Mouse (Mus musculus): ENCODE measurements around the gene Xrcc4. TPM values are rescaled to one million over a fixed set of nuclear protein-coding genes. Genes with fewer than 3 reads are reported as not detected.

Xrcc4 gene
- polyA plus RNA-seq, 1 experiment = 25.0 TPM

GRCm38 (mm10) chr13:90009786-90010185 is 79.6 kb downstream of the Xrcc4 start:
- H3K27me3 ChIP-seq (ENCODE audit: control insufficient read depth, insufficient read depth, low read length, poor library complexity, severe bottlenecking) = no peaks in the 10 kb centered on the region
- no peak overlapping the region for H3K27ac ChIP-seq (ENCODE audit: insufficient read depth, low read length)
- no peak overlapping the region for H3K4me3 ChIP-seq (ENCODE audit: low read depth, low read length)
- no peak for TF ChIP-seq CTCF (IDR thresholded peaks at IDR 0.05; ENCODE audit: low read depth, low read length)
- no peak for TF ChIP-seq EP300 (IDR thresholded peaks at IDR 0.05; ENCODE audit: insufficient read depth, low read depth, low read length)
- no peak for TF ChIP-seq POLR2A (IDR thresholded peaks at IDR 0.05; ENCODE audit: insufficient read depth, low read length)
- no peaks in the 10 kb centered on the region for H3K4me1 ChIP-seq (ENCODE audit: control insufficient read depth, insufficient read depth, low read length)
- no peaks in the 10 kb centered on the region for H3K36me3 ChIP-seq (ENCODE audit: control insufficient read depth, insufficient read depth, low read length, poor library complexity, severe bottlenecking)
- H3K9ac ChIP-seq (ENCODE audit: low read depth, poor library complexity, severe bottlenecking) = no peak overlapping the region
- no peaks in the 10 kb centered on the region for H3K9me3 ChIP-seq (replicated peaks; ENCODE audit: control insufficient read depth, insufficient read depth, low read length, poor library complexity, severe bottlenecking)

GRCm38 (mm10) chr13:90005561-90005960 is 83.8 kb downstream of the Xrcc4 start:
- H3K36me3 ChIP-seq (ENCODE audit: control insufficient read depth, insufficient read depth, low read length, poor library complexity, severe bottlenecking) = no peaks in the 10 kb centered on the region
- no peaks in the 10 kb centered on the region for H3K27me3 ChIP-seq (ENCODE audit: control insufficient read depth, insufficient read depth, low read length, poor library complexity, severe bottlenecking)
- H3K27ac ChIP-seq (ENCODE audit: insufficient read depth, low read length) = no peak overlapping the region
- H3K4me1 ChIP-seq (ENCODE audit: control insufficient read depth, insufficient read depth, low read length) = no peaks in the 10 kb centered on the region
- no peak for TF ChIP-seq POLR2A (IDR thresholded peaks at IDR 0.05; ENCODE audit: insufficient read depth, low read length)
- no peak for TF ChIP-seq EP300 (IDR thresholded peaks at IDR 0.05; ENCODE audit: insufficient read depth, low read depth, low read length)
- no peak overlapping the region for H3K9ac ChIP-seq (ENCODE audit: low read depth, poor library complexity, severe bottlenecking)
- H3K9me3 ChIP-seq (replicated peaks; ENCODE audit: control insufficient read depth, insufficient read depth, low read length, poor library complexity, severe bottlenecking) = no peaks in the 10 kb centered on the region
- no peak overlapping the region for H3K4me3 ChIP-seq (ENCODE audit: low read depth, low read length)

GRCm38 (mm10) chr13:89997531-89997930 is 91.9 kb downstream of the Xrcc4 start:
- no peaks in the 10 kb centered on the region for H3K9me3 ChIP-seq (replicated peaks; ENCODE audit: control insufficient read depth, insufficient read depth, low read length, poor library complexity, severe bottlenecking)
- TF ChIP-seq POLR2A (IDR thresholded peaks at IDR 0.05; ENCODE audit: insufficient read depth, low read length) (no peak), EP300 (IDR thresholded peaks at IDR 0.05; ENCODE audit: insufficient read depth, low read depth, low read length) (no peak), CTCF (IDR thresholded peaks at IDR 0.05; ENCODE audit: low read depth, low read length) (no peak)
- H3K4me1 ChIP-seq (ENCODE audit: control insufficient read depth, insufficient read depth, low read length) = no peaks in the 10 kb centered on the region
- H3K27me3 ChIP-seq (ENCODE audit: control insufficient read depth, insufficient read depth, low read length, poor library complexity, severe bottlenecking) = no peaks in the 10 kb centered on the region
- H3K36me3 ChIP-seq (ENCODE audit: control insufficient read depth, insufficient read depth, low read length, poor library complexity, severe bottlenecking) = no peaks in the 10 kb centered on the region
- H3K9ac ChIP-seq (ENCODE audit: low read depth, poor library complexity, severe bottlenecking) = no peak overlapping the region
- H3K4me3 ChIP-seq (ENCODE audit: low read depth, low read length) = no peak overlapping the region
- no peak overlapping the region for H3K27ac ChIP-seq (ENCODE audit: insufficient read depth, low read length)

- H3K9ac ChIP-seq (ENCODE audit: low read depth, poor library complexity, severe bottlenecking) = no peak overlapping the region
- no peak overlapping the region for H3K27ac ChIP-seq (ENCODE audit: insufficient read depth, low read length)
- no peaks in the 10 kb centered on the region for H3K36me3 ChIP-seq (ENCODE audit: control insufficient read depth, insufficient read depth, low read length, poor library complexity, severe bottlenecking)
- TF ChIP-seq CTCF (IDR thresholded peaks at IDR 0.05; ENCODE audit: low read depth, low read length) (no peak), POLR2A (IDR thresholded peaks at IDR 0.05; ENCODE audit: insufficient read depth, low read length) (no peak), EP300 (IDR thresholded peaks at IDR 0.05; ENCODE audit: insufficient read depth, low read depth, low read length) (no peak)
- H3K27me3 ChIP-seq (ENCODE audit: control insufficient read depth, insufficient read depth, low read length, poor library complexity, severe bottlenecking) = no peaks in the 10 kb centered on the region
- no peaks in the 10 kb centered on the region for H3K4me1 ChIP-seq (ENCODE audit: control insufficient read depth, insufficient read depth, low read length)
- no peaks in the 10 kb centered on the region for H3K9me3 ChIP-seq (replicated peaks; ENCODE audit: control insufficient read depth, insufficient read depth, low read length, poor library complexity, severe bottlenecking)
- no peak overlapping the region for H3K4me3 ChIP-seq (ENCODE audit: low read depth, low read length)
Observed at GRCm38 (mm10) chr13:89986087-89986486, 103.3 kb downstream of the Xrcc4 start.

GRCm38 (mm10) chr13:89970940-89971339 is 118.5 kb downstream of the Xrcc4 start:
- TF ChIP-seq EP300 (IDR thresholded peaks at IDR 0.05; ENCODE audit: insufficient read depth, low read depth, low read length) (no peak), POLR2A (IDR thresholded peaks at IDR 0.05; ENCODE audit: insufficient read depth, low read length) (no peak), CTCF (IDR thresholded peaks at IDR 0.05; ENCODE audit: low read depth, low read length) (no peak)
- no peak overlapping the region for H3K4me3 ChIP-seq (ENCODE audit: low read depth, low read length)
- H3K9ac ChIP-seq (ENCODE audit: low read depth, poor library complexity, severe bottlenecking) = no peak overlapping the region
- no peaks in the 10 kb centered on the region for H3K27me3 ChIP-seq (ENCODE audit: control insufficient read depth, insufficient read depth, low read length, poor library complexity, severe bottlenecking)
- H3K9me3 ChIP-seq (replicated peaks; ENCODE audit: control insufficient read depth, insufficient read depth, low read length, poor library complexity, severe bottlenecking) = no peaks in the 10 kb centered on the region
- H3K4me1 ChIP-seq (ENCODE audit: control insufficient read depth, insufficient read depth, low read length) = no peaks in the 10 kb centered on the region
- no peaks in the 10 kb centered on the region for H3K36me3 ChIP-seq (ENCODE audit: control insufficient read depth, insufficient read depth, low read length, poor library complexity, severe bottlenecking)
- H3K27ac ChIP-seq (ENCODE audit: insufficient read depth, low read length) = no peak overlapping the region

- H3K4me1 ChIP-seq (ENCODE audit: control insufficient read depth, insufficient read depth, low read length) = no peaks in the 10 kb centered on the region
- H3K36me3 ChIP-seq (ENCODE audit: control insufficient read depth, insufficient read depth, low read length, poor library complexity, severe bottlenecking) = no peaks in the 10 kb centered on the region
- no peak overlapping the region for H3K9ac ChIP-seq (ENCODE audit: low read depth, poor library complexity, severe bottlenecking)
- TF ChIP-seq EP300 (IDR thresholded peaks at IDR 0.05; ENCODE audit: insufficient read depth, low read depth, low read length) = no peak
- TF ChIP-seq POLR2A (IDR thresholded peaks at IDR 0.05; ENCODE audit: insufficient read depth, low read length) = no peak
- no peak for TF ChIP-seq CTCF (IDR thresholded peaks at IDR 0.05; ENCODE audit: low read depth, low read length)
- no peaks in the 10 kb centered on the region for H3K27me3 ChIP-seq (ENCODE audit: control insufficient read depth, insufficient read depth, low read length, poor library complexity, severe bottlenecking)
- H3K27ac ChIP-seq (ENCODE audit: insufficient read depth, low read length) = no peak overlapping the region
- H3K4me3 ChIP-seq (ENCODE audit: low read depth, low read length) = no peak overlapping the region
- no peaks in the 10 kb centered on the region for H3K9me3 ChIP-seq (replicated peaks; ENCODE audit: control insufficient read depth, insufficient read depth, low read length, poor library complexity, severe bottlenecking)
Observed at GRCm38 (mm10) chr13:89968671-89969070, 120.7 kb downstream of the Xrcc4 start.
